Mouse (Mus musculus): ENCODE measurements around the gene Ren1.

GRCm38 (mm10) chr1:133315775-133316174 lies 34.5 kb upstream of the Ren1 start:
- no peak for TF ChIP-seq CTCF (IDR thresholded peaks at IDR 0.05; ENCODE audit: low read depth, low read length)
- no peak for TF ChIP-seq POLR2A (IDR thresholded peaks at IDR 0.05; ENCODE audit: insufficient read depth, low read length)
- no peak for TF ChIP-seq EP300 (IDR thresholded peaks at IDR 0.05; ENCODE audit: insufficient read depth, low read depth, low read length)

Data from ES-Bruce4 (cell line).